Mouse (Mus musculus) megakaryocyte, adult 5-6 weeks (primary cell): ENCODE measurements at regions not wholly inside any gene's neighbourhood (a gene's known extent, or its start where the extent isn't known, plus 50 kb on each side); places are given as distances from the start of the nearest gene placed in this dataset.

Experiments used
- ATAC-seq: 2 replicates; pipeline ENCODE4 v1.8.0; 2016; ENCODE audit warnings: mild to moderate bottlenecking, inconsistent platforms; ENCODE audit not compliant: poor library complexity, severe bottlenecking

- no peak for ATAC-seq
Measured at GRCm38 (mm10) chr5:41206462-41206861, 501.5 kb downstream of the Rab28 start.

- no peak for ATAC-seq
Measured at GRCm38 (mm10) chr5:41204417-41204816, 503.5 kb downstream of the Rab28 start.

- no peak for ATAC-seq
Measured at GRCm38 (mm10) chr5:41187193-41187592, 520.8 kb downstream of the Rab28 start.

- no peak for ATAC-seq
Measured at GRCm38 (mm10) chr5:41177220-41177619, 530.7 kb downstream of the Rab28 start.

- ATAC-seq: no peak
Measured at GRCm38 (mm10) chr5:41165870-41166626, 541.9 kb downstream of the Rab28 start.

- ATAC-seq: no peak
Measured at GRCm38 (mm10) chr5:41125050-41125449, 582.9 kb downstream of the Rab28 start.

- ATAC-seq: no peak
Measured at GRCm38 (mm10) chr5:41117658-41118057, 590.3 kb downstream of the Rab28 start.

GRCm38 (mm10) chr5:41087773-41088172 is 620.2 kb downstream of the Rab28 start:
- no peak for ATAC-seq

GRCm38 (mm10) chr5:41076412-41076811 is 631.5 kb downstream of the Rab28 start:
- ATAC-seq: no peak

GRCm38 (mm10) chr5:41061646-41062045 is 646.3 kb downstream of the Rab28 start:
- ATAC-seq: no peak

GRCm38 (mm10) chr5:41061222-41061621 is 646.7 kb downstream of the Rab28 start:
- no peak for ATAC-seq

GRCm38 (mm10) chr5:41058015-41058414 is 649.9 kb downstream of the Rab28 start:
- no peak for ATAC-seq

GRCm38 (mm10) chr5:41051948-41052347 is 656.0 kb downstream of the Rab28 start:
- ATAC-seq: no peak

- no peak for ATAC-seq
Measured at GRCm38 (mm10) chr5:41048515-41048914, 659.4 kb downstream of the Rab28 start.

- ATAC-seq: no peak
Measured at GRCm38 (mm10) chr5:41045221-41045620, 662.7 kb downstream of the Rab28 start.

GRCm38 (mm10) chr5:41044465-41044864 is 663.5 kb downstream of the Rab28 start:
- ATAC-seq: 0 out of 2 replicates have a peak, but pooled peaks have one; percentile 43

GRCm38 (mm10) chr5:41038790-41039189 is 669.2 kb downstream of the Rab28 start:
- ATAC-seq: no peak

- no peak for ATAC-seq
Measured at GRCm38 (mm10) chr5:41006692-41007091, 701.3 kb downstream of the Rab28 start.

- ATAC-seq: no peak
Measured at GRCm38 (mm10) chr5:40986562-40986961, 721.4 kb downstream of the Rab28 start.

GRCm38 (mm10) chr5:40974892-40975291 is 733.1 kb downstream of the Rab28 start:
- ATAC-seq: no peak

- ATAC-seq: peak; percentile 64
Measured at GRCm38 (mm10) chr5:40952901-40953595, 754.9 kb downstream of the Rab28 start.

GRCm38 (mm10) chr5:40929127-40929526 is 778.8 kb downstream of the Rab28 start:
- no peak for ATAC-seq
